Mouse (Mus musculus) brain, embryonic 14.5 days (tissue): ENCODE measurements around the gene Lap3. TPM values are rescaled to one million over a fixed set of nuclear protein-coding genes. Genes with fewer than 3 reads are reported as not detected.
A peak's percentile ranks its signal among the peaks of the same experiment; 100 is the strongest.

Source experiments
- DNase-seq: peaks from one replicate; pipeline ENCODE4 v3.0.0-alpha.2; 2011; ENCODE audit warnings: low read depth
- CTCF ChIP-seq: fragments of 200-500 bp; IDR thresholded peaks from 2 replicates; pipeline ENCODE4 v1.5.1; 2012; ENCODE audit warnings: inconsistent platforms, mild to moderate bottlenecking, moderate library complexity, borderline replicate concordance; ENCODE audit not compliant: insufficient read depth, insufficient read length; ENCODE audit errors: extremely low read depth
- POLR2A ChIP-seq: fragments of 200-500 bp; IDR thresholded peaks from 2 replicates; pipeline ENCODE4 v1.6.1; 2012; ENCODE audit warnings: mild to moderate bottlenecking, inconsistent platforms, borderline replicate concordance; ENCODE audit not compliant: poor library complexity, insufficient read depth, insufficient read length, severe bottlenecking; ENCODE audit errors: extremely low read depth
- polyA plus RNA-seq: library from polyadenylated mRNA; depleted of rRNA; stranded (reverse); fragments of >200 nt; gene quantifications from 2 replicates; pipeline ENCODE4 v1.2.3, GENCODE M21; 2012; rRNA removed

The Lap3 gene
- polyA plus RNA-seq, 1 experiment = 20.1 TPM

GRCm38 (mm10) chr5:45526338-45526737 lies 33.2 kb downstream of the Lap3 start:
- no peak for DNase-seq
- no peak for TF ChIP-seq CTCF
- TF ChIP-seq POLR2A = no peak

DNA sequence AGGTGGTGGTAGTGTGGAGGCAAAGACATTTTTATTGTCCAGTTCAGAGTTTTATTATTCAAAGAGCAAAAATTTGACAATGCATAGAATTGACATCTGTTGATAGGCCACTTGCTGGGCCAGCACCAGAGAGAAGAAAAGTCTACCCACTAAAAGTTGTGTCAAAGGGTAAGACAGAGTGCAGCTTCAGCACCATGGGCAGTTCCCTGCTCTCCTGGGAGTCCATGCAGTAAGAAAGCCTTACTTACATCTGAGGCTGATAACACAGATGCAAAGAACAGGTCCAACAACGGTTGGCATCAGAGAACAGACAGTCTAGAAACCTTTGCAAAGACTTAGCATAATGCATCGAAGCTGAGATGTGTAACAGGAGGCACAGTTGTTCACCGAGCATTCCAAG lies 36.5 kb downstream of the Lap3 start:
- DNase-seq = peak; percentile 5
- no peak for TF ChIP-seq CTCF
- TF ChIP-seq POLR2A = no peak

DNA sequence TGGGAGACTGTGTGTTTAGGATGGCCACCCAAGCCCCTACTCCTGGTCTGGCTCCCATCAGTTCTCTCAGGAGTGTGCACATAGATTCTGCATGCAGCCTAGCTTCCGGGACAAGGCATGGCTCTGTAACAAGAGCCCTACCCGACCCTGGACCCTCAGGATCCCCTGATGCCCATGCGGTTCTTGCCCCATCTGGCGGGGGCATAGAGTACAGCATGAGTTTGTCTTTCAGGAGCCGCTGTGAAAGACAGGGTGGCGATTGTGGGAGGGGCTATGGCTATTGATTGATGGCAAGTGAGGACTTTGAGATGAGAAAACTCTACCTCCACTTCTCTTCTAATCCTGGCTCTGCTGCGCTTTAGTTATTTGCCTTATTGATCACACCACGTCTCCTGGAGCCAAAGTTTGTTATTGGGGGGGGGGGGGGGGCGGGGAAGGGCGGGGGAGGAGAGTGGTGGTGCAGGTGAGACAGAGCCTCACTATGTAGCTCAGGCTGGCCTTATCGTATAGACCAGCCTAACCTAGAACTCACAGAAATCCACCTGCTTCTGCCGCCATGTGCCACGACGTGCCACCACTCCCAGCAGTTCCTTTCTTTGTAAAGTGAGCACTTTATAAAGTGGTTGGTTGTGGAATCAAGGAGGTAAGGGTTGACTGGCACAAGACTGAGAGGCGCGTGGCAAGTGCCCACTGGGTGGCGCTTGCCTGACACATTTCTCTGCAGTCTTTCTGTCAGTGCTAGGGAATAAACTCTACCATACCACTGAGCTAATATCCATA lies 41.3 kb downstream of the Lap3 start:
- TF ChIP-seq CTCF = peak; percentile 76
- TF ChIP-seq POLR2A = no peak
- peak; percentile 76 for DNase-seq

GRCm38 (mm10) chr5:45535177-45535576 lies 42.0 kb downstream of the Lap3 start:
- TF ChIP-seq POLR2A (no peak), CTCF (no peak)
- no peak for DNase-seq

- 0 out of 2 replicates have a peak, but pooled peaks have one; percentile 21 for TF ChIP-seq CTCF
- no peak for TF ChIP-seq POLR2A
- DNase-seq = peak; percentile 6
Measured at GRCm38 (mm10) chr5:45539502-45539901, 46.3 kb downstream of the Lap3 start.

- TF ChIP-seq CTCF (no peak), POLR2A (no peak)
- DNase-seq = peak; percentile 37
Measured at GRCm38 (mm10) chr5:45543374-45543773, 50.2 kb downstream of the Lap3 start.

- DNase-seq = no peak
- TF ChIP-seq POLR2A (no peak), CTCF (no peak)
Measured at GRCm38 (mm10) chr5:45549586-45549985, 56.4 kb downstream of the Lap3 start.

Other genes starting within 250 kb of the Lap3 start
- 65.7 and 66.4 TPM in 2 replicates for gene Qdpr, start 43.1 kb upstream of the Lap3 start, polyA plus RNA-seq
- gene Clrn2, start 39.6 kb upstream of the Lap3 start, polyA plus RNA-seq = 0.13 and 0.18 TPM in 2 replicates
- 133 and 165 TPM in 2 replicates for gene Med28, start 26.9 kb downstream of the Lap3 start, polyA plus RNA-seq
- gene Fam184b, start 146.2 kb downstream of the Lap3 start, polyA plus RNA-seq = 1.5 and 2.6 TPM in 2 replicates
- gene Ncapg, start 176.5 kb downstream of the Lap3 start, polyA plus RNA-seq = 8.7 and 13.2 TPM in 2 replicates